Mouse (Mus musculus): ENCODE data around the gene Lrrfip1. TPM values are rescaled to one million over a fixed set of nuclear protein-coding genes. Genes with fewer than 3 reads are reported as not detected.

The Lrrfip1 gene
- polyA plus RNA-seq, 1 experiment, result 51.9 TPM

DNA sequence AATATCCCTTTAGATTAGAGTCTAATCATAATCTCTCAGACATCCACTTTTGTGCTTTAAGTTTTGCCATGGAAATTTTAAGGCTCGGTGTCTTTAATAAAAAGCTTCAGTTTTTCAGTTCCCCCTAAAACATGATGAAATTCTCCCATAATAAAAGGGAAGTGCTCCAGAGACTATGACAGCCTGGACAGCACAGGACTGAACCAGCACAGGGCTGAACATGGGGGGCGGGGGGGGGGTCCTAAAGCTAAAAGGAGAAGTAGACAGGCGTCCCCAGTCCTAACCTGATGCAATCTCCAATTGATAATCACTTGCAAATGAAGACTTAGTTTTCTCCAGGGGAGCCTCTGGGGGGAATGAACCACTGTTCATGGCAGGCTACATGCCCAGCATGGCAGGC, 36.0 kb downstream of the Lrrfip1 start:
- Histone ChIP-seq H3K27ac (ENCODE audit: control insufficient read depth, insufficient read depth, low read depth, low read length, poor library complexity) (peak overlapping the region; percentile 30; the same call in 1 of the 2 replicates), H3K4me3 (replicated peaks; ENCODE audit: control insufficient read depth, low read depth, low read length) (no peak overlapping the region), H3K4me1 (ENCODE audit: control insufficient read depth, insufficient read depth, low read length) (peaks cover under 1% of the 10 kb centered on the region)
- WGBS, result 27% methylated on average over 3 of the region's 3 CpGs
- no peak for TF ChIP-seq POLR2A (IDR thresholded peaks at IDR 0.05; ENCODE audit: borderline replicate concordance, control insufficient read depth, low read depth, low read length)
- no peak for TF ChIP-seq CTCF (IDR thresholded peaks at IDR 0.05; ENCODE audit: control insufficient read depth, insufficient read depth, low read length)

DNA sequence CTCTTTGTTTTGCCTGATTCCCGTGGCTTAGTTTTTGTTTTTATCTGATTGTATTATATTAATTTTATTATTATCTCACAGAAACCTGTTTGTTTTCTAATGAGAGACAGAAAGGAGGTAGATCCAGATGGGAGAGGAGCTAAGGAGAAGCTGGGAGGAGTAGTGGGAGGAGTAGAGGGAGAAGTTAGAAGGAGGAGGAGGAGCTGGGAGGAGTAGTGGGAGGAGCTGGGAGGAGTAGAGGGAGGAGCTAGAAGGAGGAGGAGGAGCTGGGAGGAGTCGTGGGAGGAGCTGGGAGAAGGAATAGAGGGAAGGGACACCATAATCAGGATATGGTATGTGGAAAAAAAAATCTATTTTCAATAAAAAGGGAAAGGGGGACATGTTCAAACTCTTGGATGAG, 36.7 kb downstream of the Lrrfip1 start:
- Histone ChIP-seq H3K4me1 (ENCODE audit: control insufficient read depth, insufficient read depth, low read length) (peaks cover 2% of the 10 kb centered on the region), H3K27ac (ENCODE audit: control insufficient read depth, insufficient read depth, low read depth, low read length, poor library complexity) (no peak overlapping the region), H3K4me3 (replicated peaks; ENCODE audit: control insufficient read depth, low read depth, low read length) (no peak overlapping the region)
- TF ChIP-seq POLR2A (IDR thresholded peaks at IDR 0.05; ENCODE audit: borderline replicate concordance, control insufficient read depth, low read depth, low read length) (no peak), CTCF (IDR thresholded peaks at IDR 0.05; ENCODE audit: control insufficient read depth, insufficient read depth, low read length) (no peak)
- 47% methylated on average over 2 of the region's 2 CpGs for WGBS

DNA sequence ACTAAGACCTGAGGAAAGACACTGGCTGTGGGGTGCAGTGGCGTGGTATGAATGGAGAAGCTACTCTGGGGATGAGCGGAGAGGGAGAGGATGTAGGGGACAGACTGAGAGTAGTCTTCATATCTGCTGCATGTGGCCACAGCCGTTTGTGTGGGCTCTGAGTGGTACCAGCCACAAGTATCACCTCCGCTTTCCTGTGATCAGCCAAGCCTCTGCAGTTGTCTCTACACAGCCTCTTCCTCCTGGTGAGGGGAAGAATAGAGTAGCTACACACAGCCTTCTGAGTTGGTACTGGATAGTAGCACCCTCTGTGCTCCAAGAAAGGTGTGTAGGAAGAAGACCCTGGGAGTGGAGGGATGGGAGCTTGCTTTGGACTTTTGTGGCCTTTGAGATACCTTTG, 38.7 kb downstream of the Lrrfip1 start:
- 31% methylated on average over 4 of the region's 4 CpGs for WGBS
- peaks cover 5% of the 10 kb centered on the region for H3K4me1 ChIP-seq (ENCODE audit: control insufficient read depth, insufficient read depth, low read length)
- no peak for TF ChIP-seq POLR2A (IDR thresholded peaks at IDR 0.05; ENCODE audit: borderline replicate concordance, control insufficient read depth, low read depth, low read length)
- no peak for TF ChIP-seq CTCF (IDR thresholded peaks at IDR 0.05; ENCODE audit: control insufficient read depth, insufficient read depth, low read length)
- H3K27ac ChIP-seq (ENCODE audit: control insufficient read depth, insufficient read depth, low read depth, low read length, poor library complexity), result no peak overlapping the region
- no peak overlapping the region for H3K4me3 ChIP-seq (replicated peaks; ENCODE audit: control insufficient read depth, low read depth, low read length)

DNA sequence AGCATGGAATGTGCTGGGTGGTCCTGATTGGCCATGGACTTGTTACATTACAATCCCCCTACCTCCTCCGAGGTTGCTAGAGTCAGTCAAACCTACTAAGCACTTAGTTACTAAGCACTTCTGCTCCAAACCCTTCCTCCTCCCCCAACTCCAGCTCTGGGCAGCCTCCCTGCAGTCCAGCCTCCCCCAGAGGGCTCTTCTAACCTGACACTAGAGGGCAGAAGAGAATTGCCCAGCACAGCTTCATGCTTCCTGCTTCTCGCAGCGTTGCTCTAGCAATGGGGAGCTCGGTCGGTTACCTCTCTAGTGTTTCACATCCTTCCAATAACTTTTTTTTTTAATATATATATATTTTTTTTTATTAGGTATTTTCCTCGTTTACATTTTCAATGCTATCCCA, 39.5 kb downstream of the Lrrfip1 start:
- WGBS, result 11% methylated on average over 6 of the region's 6 CpGs
- TF ChIP-seq CTCF (IDR thresholded peaks at IDR 0.05; ENCODE audit: control insufficient read depth, insufficient read depth, low read length), result peak; percentile 85
- no peak for TF ChIP-seq POLR2A (IDR thresholded peaks at IDR 0.05; ENCODE audit: borderline replicate concordance, control insufficient read depth, low read depth, low read length)
- Histone ChIP-seq H3K27ac (ENCODE audit: control insufficient read depth, insufficient read depth, low read depth, low read length, poor library complexity) (no peak overlapping the region), H3K4me1 (ENCODE audit: control insufficient read depth, insufficient read depth, low read length) (peaks cover 5% of the 10 kb centered on the region), H3K4me3 (replicated peaks; ENCODE audit: control insufficient read depth, low read depth, low read length) (no peak overlapping the region)

DNA sequence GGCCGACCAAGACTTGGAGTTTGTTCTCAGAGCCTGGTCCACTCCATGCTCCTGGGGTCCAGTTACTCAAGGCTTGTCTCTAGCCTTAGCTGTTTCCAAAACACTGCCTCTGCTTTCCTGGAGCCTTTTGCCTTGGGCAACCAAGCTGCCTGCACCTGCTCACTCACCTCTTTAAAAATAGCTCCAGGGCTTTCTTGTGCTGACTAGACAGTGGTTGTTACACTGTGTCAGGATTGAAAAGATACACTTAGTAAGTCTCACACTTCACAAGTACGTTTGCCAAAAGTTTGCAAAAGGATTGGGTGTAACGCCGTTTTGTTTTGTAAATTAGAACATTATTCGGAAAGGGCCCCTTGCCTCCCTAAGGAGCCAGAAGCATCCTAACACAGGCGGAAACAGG, 40.0 kb downstream of the Lrrfip1 start:
- TF ChIP-seq CTCF (IDR thresholded peaks at IDR 0.05; ENCODE audit: control insufficient read depth, insufficient read depth, low read length) (no peak), POLR2A (IDR thresholded peaks at IDR 0.05; ENCODE audit: borderline replicate concordance, control insufficient read depth, low read depth, low read length) (no peak)
- Histone ChIP-seq H3K27ac (ENCODE audit: control insufficient read depth, insufficient read depth, low read depth, low read length, poor library complexity) (no peak overlapping the region), H3K4me1 (ENCODE audit: control insufficient read depth, insufficient read depth, low read length) (peaks cover 5% of the 10 kb centered on the region), H3K4me3 (replicated peaks; ENCODE audit: control insufficient read depth, low read depth, low read length) (no peak overlapping the region)
- 78% methylated on average over 6 of the region's 6 CpGs for WGBS

DNA sequence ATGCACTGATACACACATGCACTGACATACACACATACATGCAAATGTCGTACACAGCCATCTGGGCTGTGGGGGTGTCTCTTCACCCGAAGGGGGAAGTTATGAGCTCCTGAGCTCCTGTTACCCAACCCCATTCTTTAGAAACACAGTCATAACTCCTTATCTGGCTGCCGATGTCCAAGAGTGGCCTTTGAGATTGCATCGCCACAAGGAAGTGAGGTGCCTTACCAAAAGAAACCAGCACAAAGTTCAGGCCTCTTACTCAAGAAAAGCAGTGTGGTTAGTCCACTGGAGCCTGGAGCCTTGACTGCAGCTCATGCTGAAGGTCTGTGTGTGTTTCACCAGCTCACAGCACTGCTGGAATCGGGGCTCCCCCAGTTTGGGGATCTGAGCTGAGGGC, 43.1 kb downstream of the Lrrfip1 start:
- Histone ChIP-seq H3K4me3 (replicated peaks; ENCODE audit: control insufficient read depth, low read depth, low read length) (no peak overlapping the region), H3K4me1 (ENCODE audit: control insufficient read depth, insufficient read depth, low read length) (peaks cover 6% of the 10 kb centered on the region), H3K27ac (ENCODE audit: control insufficient read depth, insufficient read depth, low read depth, low read length, poor library complexity) (peak overlapping the region; percentile 77)
- 8% methylated on average over 5 of the region's 5 CpGs for WGBS
- TF ChIP-seq POLR2A (IDR thresholded peaks at IDR 0.05; ENCODE audit: borderline replicate concordance, control insufficient read depth, low read depth, low read length) (no peak), CTCF (IDR thresholded peaks at IDR 0.05; ENCODE audit: control insufficient read depth, insufficient read depth, low read length) (no peak)

DNA sequence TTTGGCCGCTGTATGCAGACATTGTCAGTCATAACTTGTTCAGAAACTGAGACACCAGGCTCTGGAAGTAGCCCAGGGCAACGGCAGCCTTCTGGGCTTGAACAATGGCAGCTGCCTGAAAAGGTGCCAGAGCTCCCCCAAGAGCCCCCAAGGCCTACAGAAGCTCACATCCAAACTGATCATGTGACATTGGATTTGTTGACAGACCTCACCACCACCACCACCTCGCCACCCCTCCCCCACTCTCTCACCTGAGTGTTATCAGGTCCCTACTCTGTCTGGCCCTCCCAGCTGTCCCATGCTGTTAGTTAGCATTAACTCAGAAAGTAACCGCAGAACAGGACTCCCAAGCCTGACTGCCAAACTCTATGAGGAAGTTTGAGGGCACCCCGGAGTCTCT, 44.7 kb downstream of the Lrrfip1 start:
- Histone ChIP-seq H3K27ac (ENCODE audit: control insufficient read depth, insufficient read depth, low read depth, low read length, poor library complexity) (peak overlapping the region; percentile 16; the same call in 1 of the 2 replicates), H3K4me3 (replicated peaks; ENCODE audit: control insufficient read depth, low read depth, low read length) (no peak overlapping the region), H3K4me1 (ENCODE audit: control insufficient read depth, insufficient read depth, low read length) (peaks cover 6% of the 10 kb centered on the region)
- WGBS, result 34% methylated on average over 5 of the region's 5 CpGs
- TF ChIP-seq POLR2A (IDR thresholded peaks at IDR 0.05; ENCODE audit: borderline replicate concordance, control insufficient read depth, low read depth, low read length) (no peak), CTCF (IDR thresholded peaks at IDR 0.05; ENCODE audit: control insufficient read depth, insufficient read depth, low read length) (no peak)

DNA sequence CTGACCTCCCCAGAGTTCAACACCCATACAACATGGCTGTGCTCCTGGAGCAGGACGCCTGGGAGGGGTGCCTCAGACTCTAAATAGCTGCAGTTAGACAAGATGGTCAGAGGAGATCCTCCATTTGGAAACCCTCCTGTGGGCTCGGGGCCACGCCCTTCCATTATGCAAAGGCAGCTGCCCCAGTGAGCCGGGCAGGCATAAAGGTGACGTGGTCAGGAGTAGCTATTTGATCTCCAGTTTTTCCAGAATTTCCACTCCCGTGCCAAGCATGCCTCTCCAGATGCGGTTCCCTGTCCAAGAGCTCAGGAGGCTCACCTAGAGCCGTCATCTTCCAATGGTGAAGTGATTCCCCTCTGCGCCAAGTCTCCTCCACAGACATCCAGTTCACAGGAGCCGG, 45.6 kb downstream of the Lrrfip1 start:
- WGBS, result 65% methylated on average over 10 of the region's 10 CpGs
- Histone ChIP-seq H3K4me3 (replicated peaks; ENCODE audit: control insufficient read depth, low read depth, low read length) (no peak overlapping the region), H3K27ac (ENCODE audit: control insufficient read depth, insufficient read depth, low read depth, low read length, poor library complexity) (no peak overlapping the region), H3K4me1 (ENCODE audit: control insufficient read depth, insufficient read depth, low read length) (peaks cover 6% of the 10 kb centered on the region)
- no peak for TF ChIP-seq CTCF (IDR thresholded peaks at IDR 0.05; ENCODE audit: control insufficient read depth, insufficient read depth, low read length)
- no peak for TF ChIP-seq POLR2A (IDR thresholded peaks at IDR 0.05; ENCODE audit: borderline replicate concordance, control insufficient read depth, low read depth, low read length)

DNA sequence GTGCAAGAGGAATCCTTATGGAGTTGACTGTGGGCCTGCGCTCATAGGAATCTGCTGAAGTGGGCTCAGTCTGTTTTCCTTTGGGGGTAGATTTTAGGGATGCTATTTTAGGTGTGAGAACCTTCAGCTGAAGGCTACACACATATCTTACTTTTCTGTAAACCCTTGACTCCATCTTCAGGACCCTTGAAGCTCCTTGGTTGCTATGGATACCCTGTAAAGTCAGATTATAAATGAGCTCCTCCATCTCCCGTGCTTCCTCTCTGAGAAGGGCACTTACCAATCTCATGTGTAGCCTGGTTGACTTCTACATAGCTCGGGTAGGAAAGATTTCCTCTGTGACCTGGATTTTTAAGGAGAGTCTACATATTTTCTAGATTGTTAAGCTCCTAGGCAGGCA, 46.1 kb downstream of the Lrrfip1 start:
- Histone ChIP-seq H3K27ac (ENCODE audit: control insufficient read depth, insufficient read depth, low read depth, low read length, poor library complexity) (no peak overlapping the region), H3K4me1 (ENCODE audit: control insufficient read depth, insufficient read depth, low read length) (peaks cover 5% of the 10 kb centered on the region), H3K4me3 (replicated peaks; ENCODE audit: control insufficient read depth, low read depth, low read length) (no peak overlapping the region)
- WGBS, result 43% methylated on average over 3 of the region's 3 CpGs
- TF ChIP-seq POLR2A (IDR thresholded peaks at IDR 0.05; ENCODE audit: borderline replicate concordance, control insufficient read depth, low read depth, low read length) (no peak), CTCF (IDR thresholded peaks at IDR 0.05; ENCODE audit: control insufficient read depth, insufficient read depth, low read length) (no peak)

Measured in bone marrow, adult 2 months (tissue).